Mouse (Mus musculus): Measurements from ENCODE around the gene Emx1. TPM values are rescaled to one million over a fixed set of nuclear protein-coding genes. Genes with fewer than 3 reads are reported as not detected.
A peak's percentile ranks its signal among the peaks of the same experiment; 100 is the strongest.

Emx1 gene
- polyA plus RNA-seq, 1 experiment from 2014 or later: 57.5 TPM

DNA sequence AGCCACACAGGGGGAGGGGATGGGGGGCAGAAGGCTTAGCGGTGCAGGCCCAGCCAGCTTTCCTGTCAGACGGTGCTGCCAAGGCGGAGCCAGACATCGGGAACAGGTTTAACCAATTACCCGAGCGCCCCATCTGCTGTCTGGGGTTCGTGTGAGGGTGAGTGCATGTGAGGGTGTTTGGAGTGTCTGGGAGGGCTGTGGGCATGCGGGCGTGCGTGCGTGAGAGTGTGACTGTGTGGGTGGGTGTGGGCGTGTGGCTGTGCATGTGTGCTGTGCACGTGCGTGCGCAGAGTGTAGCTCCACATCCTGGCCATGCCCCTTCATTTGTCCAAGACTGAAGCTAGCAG is 19.7 kb downstream of the Emx1 start:
- WGBS: 37% methylated on average over 15 of the region's 15 CpGs
- no peak overlapping the region for H3K4me2 ChIP-seq (ENCODE audit: low read length)

DNA sequence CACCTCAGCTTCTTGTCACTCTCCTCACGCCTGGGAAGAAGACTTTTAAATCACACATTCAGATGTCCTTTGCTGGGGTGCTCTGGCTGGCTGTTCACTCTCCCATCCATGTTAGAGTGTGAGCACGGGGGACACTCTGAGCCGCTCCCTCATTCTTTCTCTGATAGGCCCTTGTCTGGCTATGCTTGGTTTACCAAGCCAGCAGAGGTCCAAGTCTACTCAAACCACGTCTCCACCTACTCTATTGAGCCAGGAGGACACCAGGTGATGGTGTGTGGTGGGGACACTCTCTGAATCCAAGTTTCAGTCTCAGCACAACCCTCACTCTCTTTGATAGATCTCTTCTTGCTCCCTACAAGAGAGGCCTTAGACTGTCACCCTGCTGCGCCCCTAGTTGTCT is 20.1 kb downstream of the Emx1 start:
- Histone ChIP-seq H3K36me3 (ENCODE audit: control insufficient read depth, insufficient read depth) (0 out of 2 replicates have a peak, but pooled peaks cover 6% of the 10 kb centered on the region), H3K27ac (ENCODE audit: low read length) (peak overlapping the region; percentile 93), H3K9ac (replicated peaks; ENCODE audit: low read depth, low read length) (peak overlapping the region; percentile 5; the same call in 1 of the 2 replicates), H3K4me1 (replicated peaks; ENCODE audit: control insufficient read depth, insufficient read depth, low read length) (peaks cover 26% of the 10 kb centered on the region), H3K4me2 (ENCODE audit: low read length) (no peak overlapping the region), H3K4me3 (replicated peaks; ENCODE audit: low read length) (no peak overlapping the region), H3K27me3 (replicated peaks; ENCODE audit: control insufficient read depth, insufficient read depth, low read length) (no peaks in the 10 kb centered on the region), H3K9me3 (ENCODE audit: control insufficient read depth, low read length) (no peaks in the 10 kb centered on the region)
- 69% methylated on average over 5 of the region's 5 CpGs for WGBS
- no peak for ATAC-seq

More for the DNA sequence above, 19.7 kb downstream of the Emx1 start:
- Histone ChIP-seq H3K27ac (ENCODE audit: low read length) (peak overlapping the region; percentile 93), H3K36me3 (ENCODE audit: control insufficient read depth, insufficient read depth) (0 out of 2 replicates have a peak, but pooled peaks cover 6% of the 10 kb centered on the region), H3K4me1 (replicated peaks; ENCODE audit: control insufficient read depth, insufficient read depth, low read length) (peaks cover 26% of the 10 kb centered on the region), H3K4me3 (replicated peaks; ENCODE audit: low read length) (no peak overlapping the region), H3K9ac (replicated peaks; ENCODE audit: low read depth, low read length) (peak overlapping the region; percentile 5; the same call in 1 of the 2 replicates), H3K9me3 (ENCODE audit: control insufficient read depth, low read length) (no peaks in the 10 kb centered on the region), H3K27me3 (replicated peaks; ENCODE audit: control insufficient read depth, insufficient read depth, low read length) (no peaks in the 10 kb centered on the region)
- ATAC-seq: peak; percentile 86

DNA sequence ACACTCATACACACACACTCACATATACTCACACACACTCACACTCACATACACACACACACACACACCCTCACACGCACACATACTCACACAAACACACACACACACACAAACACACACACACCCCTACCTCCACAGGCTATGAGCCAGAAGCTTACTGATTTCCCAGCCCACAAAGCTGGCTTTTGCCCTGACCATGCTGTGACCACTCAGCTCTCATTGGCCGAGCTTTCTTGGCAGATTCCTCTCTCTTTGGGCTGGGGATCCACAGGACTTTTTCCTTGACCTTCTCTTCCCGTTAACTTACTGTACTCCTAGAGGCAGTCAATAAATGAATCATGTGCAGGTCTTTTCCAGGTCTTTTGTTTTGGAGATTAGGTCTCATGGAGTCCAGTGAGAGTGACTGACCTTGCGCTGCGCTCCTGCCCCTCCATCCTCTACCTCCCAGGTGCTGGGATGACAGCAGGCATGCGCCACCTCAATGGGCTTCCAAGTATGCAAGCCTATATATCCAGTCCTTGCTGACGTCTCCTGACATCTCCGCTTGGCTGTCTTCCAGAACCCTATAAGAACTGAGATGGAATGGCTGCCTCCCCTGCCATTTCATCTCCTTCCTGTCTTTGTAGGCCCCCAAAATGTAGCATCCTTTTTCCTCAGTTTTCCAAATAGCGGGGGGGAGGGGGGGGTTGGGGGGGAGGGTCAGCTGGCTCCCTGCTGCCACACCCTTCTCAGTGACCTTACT is 22.2 kb downstream of the Emx1 start:
- Histone ChIP-seq H3K9ac (replicated peaks; ENCODE audit: low read depth, low read length) (no peak overlapping the region), H3K4me2 (ENCODE audit: low read length) (no peak overlapping the region), H3K4me3 (replicated peaks; ENCODE audit: low read length) (no peak overlapping the region), H3K9me3 (ENCODE audit: control insufficient read depth, low read length) (no peaks in the 10 kb centered on the region), H3K27ac (ENCODE audit: low read length) (no peak overlapping the region), H3K36me3 (ENCODE audit: control insufficient read depth, insufficient read depth) (0 out of 2 replicates have a peak, but pooled peaks cover 6% of the 10 kb centered on the region), H3K4me1 (replicated peaks; ENCODE audit: control insufficient read depth, insufficient read depth, low read length) (peaks cover 26% of the 10 kb centered on the region), H3K27me3 (replicated peaks; ENCODE audit: control insufficient read depth, insufficient read depth, low read length) (no peaks in the 10 kb centered on the region)
- 67% methylated on average over 8 of the region's 9 CpGs for WGBS
- no peak for ATAC-seq

DNA sequence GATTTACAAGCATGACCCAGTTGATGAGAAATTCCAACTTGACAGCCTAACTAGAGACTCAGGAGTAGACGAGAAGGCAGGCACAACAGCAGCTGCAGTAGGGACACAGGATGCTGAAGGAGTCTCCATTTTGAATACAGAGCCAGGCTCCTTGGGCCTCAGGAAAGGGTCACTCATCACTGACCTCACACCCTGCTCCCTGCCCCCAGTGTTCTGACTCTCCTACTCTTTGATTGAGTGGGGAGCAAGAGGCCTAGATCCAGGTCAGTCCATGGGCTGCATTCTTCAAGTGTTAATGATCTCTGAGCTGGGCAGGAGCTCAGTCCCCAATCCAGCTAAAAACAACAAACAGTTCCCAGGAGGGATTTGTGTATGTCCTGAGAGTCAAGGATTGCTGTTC is 23.4 kb downstream of the Emx1 start:
- no peaks in the 10 kb centered on the region for H3K9me3 ChIP-seq (ENCODE audit: control insufficient read depth, low read length)
- H3K27me3 ChIP-seq (replicated peaks; ENCODE audit: control insufficient read depth, insufficient read depth, low read length): no peaks in the 10 kb centered on the region
- no peak overlapping the region for H3K4me2 ChIP-seq (ENCODE audit: low read length)
- WGBS: 50% methylated on average over 1 of the region's 1 CpGs
- no peak overlapping the region for H3K27ac ChIP-seq (ENCODE audit: low read length)
- no peak overlapping the region for H3K4me3 ChIP-seq (replicated peaks; ENCODE audit: low read length)
- no peaks in the 10 kb centered on the region for H3K36me3 ChIP-seq (ENCODE audit: control insufficient read depth, insufficient read depth)
- H3K9ac ChIP-seq (replicated peaks; ENCODE audit: low read depth, low read length): no peak overlapping the region
- H3K4me1 ChIP-seq (replicated peaks; ENCODE audit: control insufficient read depth, insufficient read depth, low read length): peaks cover 28% of the 10 kb centered on the region
- ATAC-seq: no peak

DNA sequence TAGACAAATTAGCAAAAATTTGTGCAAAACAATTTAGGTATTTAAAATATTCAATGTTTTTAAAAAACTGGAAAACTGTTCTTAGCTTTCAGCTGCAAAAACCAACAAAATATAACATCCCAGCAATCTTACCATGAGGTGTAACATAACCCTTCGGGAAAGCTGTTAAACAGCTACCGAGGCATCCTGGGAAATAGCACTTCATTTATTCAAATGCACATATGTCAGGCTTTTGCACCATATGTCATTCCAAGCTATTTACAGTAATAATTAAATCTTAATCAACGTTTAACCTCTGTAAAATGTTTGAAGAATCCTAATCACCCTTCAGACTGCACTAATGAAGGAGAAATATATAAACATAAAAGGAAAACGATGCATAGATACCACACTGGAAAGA is 31.0 kb downstream of the Emx1 start:
- peak; percentile 64 for ATAC-seq
- Histone ChIP-seq H3K9ac (replicated peaks; ENCODE audit: low read depth, low read length) (no peak overlapping the region), H3K27me3 (replicated peaks; ENCODE audit: control insufficient read depth, insufficient read depth, low read length) (no peaks in the 10 kb centered on the region), H3K27ac (ENCODE audit: low read length) (peak overlapping the region; percentile 79), H3K4me2 (ENCODE audit: low read length) (no peak overlapping the region), H3K4me3 (replicated peaks; ENCODE audit: low read length) (no peak overlapping the region), H3K36me3 (ENCODE audit: control insufficient read depth, insufficient read depth) (no peaks in the 10 kb centered on the region), H3K4me1 (replicated peaks; ENCODE audit: control insufficient read depth, insufficient read depth, low read length) (peaks cover 42% of the 10 kb centered on the region), H3K9me3 (ENCODE audit: control insufficient read depth, low read length) (no peaks in the 10 kb centered on the region)
- WGBS: 42% methylated on average over 4 of the region's 4 CpGs

DNA sequence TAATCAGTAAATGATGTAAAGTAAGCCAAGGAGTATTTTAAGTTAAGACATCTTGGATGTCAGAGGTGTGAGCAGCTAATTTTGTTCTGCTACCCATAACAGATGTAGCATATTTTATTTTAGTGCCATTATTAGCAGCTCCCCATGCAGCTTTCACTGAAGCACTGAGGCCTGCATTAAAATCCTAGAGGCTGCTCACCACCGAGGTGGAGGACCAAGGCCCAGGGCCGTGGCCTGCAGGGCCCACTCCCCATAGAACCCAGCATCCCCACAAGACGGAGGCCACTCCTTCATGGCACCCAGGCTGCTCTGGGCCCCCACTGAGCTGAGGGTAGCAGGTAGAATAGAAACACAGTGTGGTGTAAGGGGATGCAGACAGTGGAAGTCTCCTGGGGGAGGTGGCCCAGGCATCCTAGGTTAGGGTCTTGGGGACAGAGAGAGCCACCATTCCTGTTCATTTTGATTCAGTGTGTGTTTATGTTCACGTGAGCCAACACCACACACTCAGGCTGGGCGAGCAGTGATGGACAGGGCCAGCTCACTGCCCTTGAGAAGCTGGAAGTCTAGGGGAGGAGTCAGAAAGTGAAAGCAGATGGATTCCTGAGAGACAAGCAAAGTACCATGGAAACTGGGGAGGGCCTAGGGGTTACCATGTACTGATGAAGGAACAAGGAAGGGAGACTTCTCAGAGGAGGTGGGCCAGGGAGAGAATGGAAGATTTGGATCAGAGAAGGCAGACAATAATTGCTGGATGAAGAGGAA is 31.6 kb downstream of the Emx1 start:
- Histone ChIP-seq H3K27ac (ENCODE audit: low read length) (peak overlapping the region; percentile 93), H3K4me1 (replicated peaks; ENCODE audit: control insufficient read depth, insufficient read depth, low read length) (peaks cover 49% of the 10 kb centered on the region)
- WGBS: 25% methylated on average over 5 of the region's 5 CpGs

DNA sequence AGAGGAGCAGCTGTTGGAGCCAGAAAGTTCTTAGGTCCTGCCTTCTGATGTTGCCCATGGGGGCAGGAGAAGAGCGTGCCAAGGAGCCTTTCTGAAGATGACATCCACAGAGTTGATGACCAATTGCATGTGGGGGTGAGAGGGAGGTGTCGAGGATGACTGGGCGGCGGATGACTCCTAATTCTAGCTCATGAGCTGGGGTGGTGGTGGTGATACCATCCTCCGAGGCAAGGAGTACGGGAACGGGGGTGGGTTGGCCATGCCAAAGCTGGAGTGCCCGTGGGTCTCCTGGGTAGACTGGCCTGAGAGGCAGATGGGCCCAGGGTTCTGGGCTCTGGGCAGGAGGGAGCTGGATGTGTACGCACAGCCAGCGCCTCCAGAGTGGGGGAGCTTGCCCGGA is 32.5 kb downstream of the Emx1 start:
- H3K36me3 ChIP-seq (ENCODE audit: control insufficient read depth, insufficient read depth): no peaks in the 10 kb centered on the region
- H3K4me2 ChIP-seq (ENCODE audit: low read length): no peak overlapping the region
- H3K4me3 ChIP-seq (replicated peaks; ENCODE audit: low read length): no peak overlapping the region
- WGBS: 76% methylated on average over 11 of the region's 11 CpGs
- no peaks in the 10 kb centered on the region for H3K9me3 ChIP-seq (ENCODE audit: control insufficient read depth, low read length)
- no peak overlapping the region for H3K9ac ChIP-seq (replicated peaks; ENCODE audit: low read depth, low read length)
- no peak for ATAC-seq
- H3K27ac ChIP-seq (ENCODE audit: low read length): no peak overlapping the region
- peaks cover 49% of the 10 kb centered on the region for H3K4me1 ChIP-seq (replicated peaks; ENCODE audit: control insufficient read depth, insufficient read depth, low read length)
- no peaks in the 10 kb centered on the region for H3K27me3 ChIP-seq (replicated peaks; ENCODE audit: control insufficient read depth, insufficient read depth, low read length)

More for the DNA sequence above, 31.6 kb downstream of the Emx1 start:
- peak overlapping the region; percentile 12; the same call in 1 of the 2 replicates for H3K4me2 ChIP-seq (ENCODE audit: low read length)
- H3K4me3 ChIP-seq (replicated peaks; ENCODE audit: low read length): no peak overlapping the region
- H3K9ac ChIP-seq (replicated peaks; ENCODE audit: low read depth, low read length): no peak overlapping the region
- no peaks in the 10 kb centered on the region for H3K9me3 ChIP-seq (ENCODE audit: control insufficient read depth, low read length)
- ATAC-seq: peak; percentile 61
- H3K36me3 ChIP-seq (ENCODE audit: control insufficient read depth, insufficient read depth): no peaks in the 10 kb centered on the region
- H3K27me3 ChIP-seq (replicated peaks; ENCODE audit: control insufficient read depth, insufficient read depth, low read length): no peaks in the 10 kb centered on the region

DNA sequence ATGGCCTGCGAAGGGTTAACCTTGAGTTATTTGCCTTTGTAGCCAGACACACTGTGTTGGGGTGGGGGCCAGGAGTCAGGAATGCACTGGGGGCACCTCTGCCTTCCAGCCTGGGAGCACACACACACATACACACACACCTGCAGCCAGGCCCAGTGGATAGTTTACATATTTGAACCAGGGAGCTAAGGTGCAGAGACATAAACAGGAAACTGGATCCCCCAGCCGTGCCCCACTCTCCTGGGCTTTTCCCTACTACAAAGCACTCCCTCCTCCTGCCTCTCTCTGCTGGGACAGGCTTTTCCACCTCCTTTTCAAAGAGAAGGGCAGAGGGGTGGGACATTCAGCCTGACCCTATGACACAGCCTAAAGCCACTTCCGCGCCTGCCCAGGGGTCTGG is 33.7 kb downstream of the Emx1 start:
- Histone ChIP-seq H3K4me3 (replicated peaks; ENCODE audit: low read length) (no peak overlapping the region), H3K36me3 (ENCODE audit: control insufficient read depth, insufficient read depth) (no peaks in the 10 kb centered on the region), H3K9ac (replicated peaks; ENCODE audit: low read depth, low read length) (no peak overlapping the region), H3K27ac (ENCODE audit: low read length) (no peak overlapping the region), H3K27me3 (replicated peaks; ENCODE audit: control insufficient read depth, insufficient read depth, low read length) (no peaks in the 10 kb centered on the region), H3K9me3 (ENCODE audit: control insufficient read depth, low read length) (no peaks in the 10 kb centered on the region), H3K4me1 (replicated peaks; ENCODE audit: control insufficient read depth, insufficient read depth, low read length) (peaks cover 43% of the 10 kb centered on the region), H3K4me2 (ENCODE audit: low read length) (no peak overlapping the region)
- WGBS: 50% methylated on average over 4 of the region's 4 CpGs
- ATAC-seq: no peak

DNA sequence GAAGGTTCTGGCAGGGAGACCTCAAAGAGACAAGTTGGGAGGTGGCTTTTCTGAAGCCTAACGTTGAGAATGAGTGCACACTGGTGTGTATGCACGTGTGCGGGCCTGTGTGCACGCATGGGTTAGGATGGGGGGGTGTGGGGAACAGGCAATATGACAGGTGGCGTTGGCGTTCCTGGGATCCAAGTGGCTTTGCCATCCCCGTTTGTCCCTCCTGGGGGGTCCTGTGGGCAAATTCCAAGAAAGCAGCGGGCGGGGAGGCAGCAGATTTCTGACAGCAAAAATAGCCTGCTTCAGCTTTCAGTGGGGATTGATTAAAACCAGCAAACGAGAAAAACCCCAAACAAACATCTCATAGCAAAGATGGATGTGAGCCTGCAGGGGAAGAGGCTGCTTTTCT is 35.3 kb downstream of the Emx1 start:
- Histone ChIP-seq H3K4me2 (ENCODE audit: low read length) (no peak overlapping the region), H3K4me3 (replicated peaks; ENCODE audit: low read length) (no peak overlapping the region), H3K4me1 (replicated peaks; ENCODE audit: control insufficient read depth, insufficient read depth, low read length) (peaks cover 40% of the 10 kb centered on the region), H3K9me3 (ENCODE audit: control insufficient read depth, low read length) (no peaks in the 10 kb centered on the region), H3K36me3 (ENCODE audit: control insufficient read depth, insufficient read depth) (no peaks in the 10 kb centered on the region), H3K9ac (replicated peaks; ENCODE audit: low read depth, low read length) (no peak overlapping the region), H3K27me3 (replicated peaks; ENCODE audit: control insufficient read depth, insufficient read depth, low read length) (no peaks in the 10 kb centered on the region), H3K27ac (ENCODE audit: low read length) (no peak overlapping the region; the same call in 1 of the 2 replicates)
- ATAC-seq: no peak
- 54% methylated on average over 10 of the region's 10 CpGs for WGBS
